Mouse (Mus musculus) kidney, postnatal 0 days (tissue): ENCODE measurements around the gene Zdhhc9. TPM values are rescaled to one million over a fixed set of nuclear protein-coding genes. Genes with fewer than 3 reads are reported as not detected.

Experiments used
- ATAC-seq: fragments of 200-750 bp; cut with Nextera tagmentation; replicated peaks from 2 replicates; pipeline ENCODE4 v1.8.0; 2017; ENCODE audit warnings: low read depth, moderate number of reproducible peaks, moderate TSS enrichment, moderate library complexity; ENCODE audit not compliant: low FRiP score
- DNase-seq: peaks from one replicate; pipeline ENCODE4 v3.0.0-alpha.2; 2016; ENCODE audit warnings: low spot score
- H3K27ac ChIP-seq: fragments of 300-500 bp; sonication (generic); 2 replicates; pipeline ENCODE4 v1.5.1; 2014; ENCODE audit warnings: mild to moderate bottlenecking
- H3K27me3 ChIP-seq: fragments of 300-500 bp; sonication (generic); 2 replicates; pipeline ENCODE4 v1.6.1; 2014; ENCODE audit warnings: low read length, mixed read lengths; ENCODE audit not compliant: insufficient read depth
- H3K36me3 ChIP-seq: fragments of 300-500 bp; sonication (generic); 2 replicates; pipeline ENCODE4 v1.6.1; 2014; ENCODE audit warnings: low read length, mixed read lengths; ENCODE audit not compliant: insufficient read depth
- H3K4me1 ChIP-seq: fragments of 300-500 bp; sonication (generic); replicated peaks from 2 replicates; pipeline ENCODE4 v1.6.1; 2014; ENCODE audit warnings: antibody characterized with exemption, low read length, mixed read lengths; ENCODE audit not compliant: insufficient read depth
- H3K4me2 ChIP-seq: fragments of 300-500 bp; sonication (generic); 2 replicates; pipeline ENCODE4 v1.6.1; 2014; ENCODE audit warnings: mild to moderate bottlenecking, low read length, moderate library complexity, mixed read lengths
- H3K4me3 ChIP-seq: fragments of 300-500 bp; sonication (generic); replicated peaks from 2 replicates; pipeline ENCODE4 v1.5.1; 2014; ENCODE audit warnings: low read depth, low read length
- H3K9ac ChIP-seq: fragments of 300-500 bp; sonication (generic); 2 replicates; pipeline ENCODE4 v1.6.1; 2014; ENCODE audit warnings: low read depth, low read length
- H3K9me3 ChIP-seq: fragments of 300-500 bp; sonication (generic); replicated peaks from 2 replicates; pipeline ENCODE4 v1.6.1; 2016; ENCODE audit warnings: low read length, inconsistent platforms, mixed read lengths
- CTCF ChIP-seq: IDR thresholded peaks from 2 replicates; pipeline ENCODE4 v1.5.1; 2016; ENCODE audit warnings: antibody characterized with exemption, low read depth, mild to moderate bottlenecking, moderate library complexity
- WGBS: fragments of 180-500 bp; shearing (Covaris S2); extraction: QIAGEN DNeasy Blood & Tissue Kit; methylation state at CpG from one replicate; pipeline ENCODE4 v1.1.7; 2014; 5-methylcytosine and 5-hydroxymethylcytosine counted together
- polyA plus RNA-seq: library from polyadenylated mRNA; unstranded; fragments of >200 nt; fragmentation: Nextera tagmentation; extraction: Ambion mirVana; gene quantifications from 2 replicates; pipeline ENCODE4 v1.2.1, GENCODE M21; 2015

Gene Zdhhc9
- polyA plus RNA-seq, 1 experiment from 2014 or later, result 3.8 TPM

GRCm38 (mm10) chrX:48155489-48155888 is 53.2 kb downstream of the Zdhhc9 start:
- H3K9ac ChIP-seq, result no peak overlapping the region
- ATAC-seq (no peak), DNase-seq (no peak)
- 87% methylated on average over 6 of the region's 6 CpGs for WGBS
- H3K27ac ChIP-seq, result no peak overlapping the region
- H3K4me2 ChIP-seq, result no peak overlapping the region
- no peaks in the 10 kb centered on the region for H3K27me3 ChIP-seq
- no peaks in the 10 kb centered on the region for H3K36me3 ChIP-seq
- H3K4me3 ChIP-seq, result no peak overlapping the region
- H3K9me3 ChIP-seq, result no peaks in the 10 kb centered on the region
- TF ChIP-seq CTCF, result no peak
- no peaks in the 10 kb centered on the region for H3K4me1 ChIP-seq

- DNase-seq (no peak), ATAC-seq (no peak)
- no peaks in the 10 kb centered on the region for H3K9me3 ChIP-seq
- no peak overlapping the region for H3K4me3 ChIP-seq
- no peaks in the 10 kb centered on the region for H3K27me3 ChIP-seq
- no peaks in the 10 kb centered on the region for H3K36me3 ChIP-seq
- no peak overlapping the region for H3K9ac ChIP-seq
- no peak overlapping the region for H3K27ac ChIP-seq
- 72% methylated on average over 2 of the region's 2 CpGs for WGBS
- no peak overlapping the region for H3K4me2 ChIP-seq
- H3K4me1 ChIP-seq, result no peaks in the 10 kb centered on the region
- no peak for TF ChIP-seq CTCF
Observed at GRCm38 (mm10) chrX:48153949-48154348, 54.7 kb downstream of the Zdhhc9 start.

- no peaks in the 10 kb centered on the region for H3K4me1 ChIP-seq
- no peak for ATAC-seq
- no peak for DNase-seq
- H3K27me3 ChIP-seq, result no peaks in the 10 kb centered on the region
- no peaks in the 10 kb centered on the region for H3K36me3 ChIP-seq
- no peaks in the 10 kb centered on the region for H3K9me3 ChIP-seq
- no peak overlapping the region for H3K27ac ChIP-seq
- 84% methylated on average over 2 of the region's 2 CpGs for WGBS
- H3K9ac ChIP-seq, result no peak overlapping the region
- TF ChIP-seq CTCF, result no peak
- no peak overlapping the region for H3K4me2 ChIP-seq
- H3K4me3 ChIP-seq, result no peak overlapping the region
Observed at GRCm38 (mm10) chrX:48153414-48153813, 55.3 kb downstream of the Zdhhc9 start.

GRCm38 (mm10) chrX:48152106-48152505 is 56.6 kb downstream of the Zdhhc9 start:
- no peaks in the 10 kb centered on the region for H3K36me3 ChIP-seq
- DNase-seq (no peak), ATAC-seq (no peak)
- no peak overlapping the region for H3K4me2 ChIP-seq
- H3K9me3 ChIP-seq, result no peaks in the 10 kb centered on the region
- no peak overlapping the region for H3K9ac ChIP-seq
- no peaks in the 10 kb centered on the region for H3K27me3 ChIP-seq
- no peaks in the 10 kb centered on the region for H3K4me1 ChIP-seq
- WGBS, result 82% methylated on average over 7 of the region's 7 CpGs
- no peak overlapping the region for H3K27ac ChIP-seq
- H3K4me3 ChIP-seq, result no peak overlapping the region
- no peak for TF ChIP-seq CTCF

- no peaks in the 10 kb centered on the region for H3K9me3 ChIP-seq
- H3K9ac ChIP-seq, result no peak overlapping the region
- H3K27ac ChIP-seq, result no peak overlapping the region
- no peak for ATAC-seq
- no peak for TF ChIP-seq CTCF
- no peak overlapping the region for H3K4me2 ChIP-seq
- WGBS, result 80% methylated on average over 7 of the region's 7 CpGs
- H3K4me3 ChIP-seq, result no peak overlapping the region
- no peaks in the 10 kb centered on the region for H3K27me3 ChIP-seq
- no peak for DNase-seq
- H3K4me1 ChIP-seq, result no peaks in the 10 kb centered on the region
- no peaks in the 10 kb centered on the region for H3K36me3 ChIP-seq
Observed at GRCm38 (mm10) chrX:48147741-48148186, 60.9 kb downstream of the Zdhhc9 start.

GRCm38 (mm10) chrX:48147226-48147625 is 61.5 kb downstream of the Zdhhc9 start:
- 79% methylated on average over 2 of the region's 2 CpGs for WGBS
- TF ChIP-seq CTCF, result no peak
- no peak for ATAC-seq

GRCm38 (mm10) chrX:48146262-48146661 is 62.4 kb downstream of the Zdhhc9 start, which contains the start of gene Sash3:
Gene Sash3 (plus strand): TSS chrX:48146436.
- no peak for TF ChIP-seq CTCF
- Histone ChIP-seq H3K36me3 (no peaks in the 10 kb centered on the region), H3K4me1 (no peaks in the 10 kb centered on the region), H3K9me3 (no peaks in the 10 kb centered on the region), H3K27me3 (no peaks in the 10 kb centered on the region), H3K4me2 (no peak within 1 kb of the TSS), H3K27ac (no peak within 1 kb of the TSS), H3K9ac (no peak within 1 kb of the TSS), H3K4me3 (no peak within 1 kb of the TSS)
- ATAC-seq (no peak), DNase-seq (no peak)
- 81% methylated on average over 4 of the region's 4 CpGs for WGBS

More at GRCm38 (mm10) chrX:48147226-48147625, 61.5 kb downstream of the Zdhhc9 start:
- no peaks in the 10 kb centered on the region for H3K4me1 ChIP-seq
- no peak for DNase-seq
- H3K4me2 ChIP-seq, result no peak overlapping the region
- no peaks in the 10 kb centered on the region for H3K36me3 ChIP-seq
- no peak overlapping the region for H3K9ac ChIP-seq
- no peaks in the 10 kb centered on the region for H3K27me3 ChIP-seq
- H3K27ac ChIP-seq, result no peak overlapping the region
- no peaks in the 10 kb centered on the region for H3K9me3 ChIP-seq
- H3K4me3 ChIP-seq, result no peak overlapping the region
